Mouse (Mus musculus) liver, embryonic 13.5 days (tissue): ENCODE measurements around the gene Igfbp1. TPM values are rescaled to one million over a fixed set of nuclear protein-coding genes. Genes with fewer than 3 reads are reported as not detected.
A peak's percentile ranks its signal among the peaks of the same experiment; 100 is the strongest.

Source experiments
- ATAC-seq: fragments of 200-750 bp; cut with Nextera tagmentation; 2 replicates; pipeline ENCODE4 v1.8.0; 2017; ENCODE audit warnings: low read depth, mild to moderate bottlenecking, moderate number of reproducible peaks, moderate library complexity
- DNase-seq: peaks from one replicate; pipeline ENCODE4 v3.0.0; 2022
- H3K27ac ChIP-seq: fragments of 300-500 bp; sonication (generic); 2 replicates; pipeline ENCODE4 v1.5.1; 2015; ENCODE audit warnings: moderate library complexity, mild to moderate bottlenecking, inconsistent platforms
- H3K27me3 ChIP-seq: fragments of 300-500 bp; sonication (generic); 2 replicates; pipeline ENCODE4 v1.6.1; 2015; ENCODE audit warnings: mild to moderate bottlenecking, inconsistent platforms
- H3K36me3 ChIP-seq: fragments of 300-500 bp; sonication (generic); 2 replicates; pipeline ENCODE4 v1.6.1; 2015; ENCODE audit warnings: mild to moderate bottlenecking, inconsistent platforms
- H3K4me1 ChIP-seq: fragments of 300-500 bp; sonication (generic); replicated peaks from 2 replicates; pipeline ENCODE4 v1.6.1; 2015; ENCODE audit warnings: inconsistent platforms
- H3K4me2 ChIP-seq: fragments of 300-500 bp; sonication (generic); 2 replicates; pipeline ENCODE4 v1.6.1; 2015; ENCODE audit warnings: inconsistent platforms, mild to moderate bottlenecking, moderate library complexity
- H3K4me3 ChIP-seq: fragments of 300-500 bp; sonication (generic); replicated peaks from 2 replicates; pipeline ENCODE4 v1.5.1; 2015; ENCODE audit warnings: mild to moderate bottlenecking, inconsistent platforms
- H3K9ac ChIP-seq: fragments of 300-500 bp; sonication (generic); 2 replicates; pipeline ENCODE4 v1.6.1; 2015; ENCODE audit warnings: mild to moderate bottlenecking, inconsistent platforms
- H3K9me3 ChIP-seq: fragments of 300-500 bp; sonication (generic); replicated peaks from 2 replicates; pipeline ENCODE4 v1.6.1; 2016; ENCODE audit warnings: inconsistent platforms
- WGBS: fragments of 180-500 bp; shearing (Covaris S2); methylation state at CpG from one replicate; pipeline ENCODE4 v1.1.7; 2015; ENCODE audit not compliant: insufficient replicate concordance; 5-methylcytosine and 5-hydroxymethylcytosine counted together
- polyA plus RNA-seq: library from polyadenylated mRNA; unstranded; fragments of >200 nt; fragmentation: Nextera tagmentation; extraction: Ambion mirVana; gene quantifications from 2 replicates; pipeline ENCODE4 v1.2.1, GENCODE M21; 2015

The Igfbp1 gene
- 52.9 and 56.9 TPM in 2 replicates for polyA plus RNA-seq

DNA sequence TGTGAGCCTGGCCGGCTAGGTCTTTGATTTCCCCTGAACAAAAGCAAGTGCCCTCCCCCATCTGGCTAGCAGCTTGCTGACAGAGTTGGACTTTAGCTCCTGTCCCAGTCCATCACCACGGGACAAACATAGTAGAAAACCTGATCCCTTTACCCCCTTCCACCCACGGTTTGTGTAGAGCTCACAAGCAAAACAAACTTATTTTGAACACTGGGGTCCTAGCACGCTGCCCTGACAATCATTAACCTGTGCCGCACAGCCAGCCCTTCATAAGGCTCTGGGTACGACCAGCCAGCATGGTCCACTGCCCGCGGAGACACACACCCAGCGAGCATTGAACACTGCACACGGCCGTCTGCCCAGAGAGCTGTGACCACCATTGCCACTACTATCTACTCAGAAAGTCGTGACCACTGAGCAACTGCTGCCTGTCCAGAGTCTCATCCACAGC lies at the start of gene Igfbp1:
TSS of gene Igfbp1 (plus strand) at position 292 of the 451 bp plus-strand sequence.
- WGBS, result 59% methylated on average over 12 of the region's 12 CpGs

DNA sequence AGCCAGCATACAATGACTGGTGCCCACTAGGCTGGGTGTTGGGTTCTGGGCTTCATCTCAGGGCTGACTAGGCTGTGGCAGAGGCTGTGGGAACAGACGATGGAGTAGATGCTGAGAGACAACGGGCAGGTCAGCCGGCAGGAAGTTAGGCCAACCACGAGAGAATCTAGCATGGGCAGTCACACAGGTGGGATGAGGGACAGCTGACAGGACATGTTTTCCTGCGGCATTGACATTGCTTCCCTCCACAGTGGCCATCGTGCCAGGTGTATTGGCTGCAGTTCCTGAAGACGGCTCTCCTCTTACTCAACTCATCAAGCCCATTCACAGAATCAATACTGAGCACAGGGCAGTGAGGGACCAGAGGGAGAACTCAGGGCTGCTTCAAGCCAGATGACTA lies 49.6 kb upstream of the Igfbp1 start:
- Histone ChIP-seq H3K36me3 (no peaks in the 10 kb centered on the region), H3K27ac (no peak overlapping the region), H3K4me3 (no peak overlapping the region), H3K4me1 (peaks cover 4% of the 10 kb centered on the region; the same call in 1 of the 2 replicates), H3K4me2 (no peak overlapping the region), H3K9me3 (no peaks in the 10 kb centered on the region), H3K27me3 (no peaks in the 10 kb centered on the region), H3K9ac (no peak overlapping the region)
- DNase-seq (no peak), ATAC-seq (no peak)
- WGBS, result 64% methylated on average over 7 of the region's 7 CpGs

More for the DNA sequence above, at the start of gene Igfbp1:
- 0 out of 2 replicates have a peak, but pooled peaks cover 6% of the 10 kb centered on the region for H3K4me1 ChIP-seq
- H3K9me3 ChIP-seq, result no peaks in the 10 kb centered on the region
- DNase-seq (peak; percentile 11), ATAC-seq (peak; percentile 69)
- H3K9ac ChIP-seq, result peak within 1 kb of the TSS; percentile 56
- H3K27ac ChIP-seq, result peak within 1 kb of the TSS; percentile 74
- peak within 1 kb of the TSS; percentile 41 for H3K4me2 ChIP-seq
- H3K36me3 ChIP-seq, result no peaks in the 10 kb centered on the region
- peak within 1 kb of the TSS; percentile 51 for H3K4me3 ChIP-seq
- H3K27me3 ChIP-seq, result no peaks in the 10 kb centered on the region

DNA sequence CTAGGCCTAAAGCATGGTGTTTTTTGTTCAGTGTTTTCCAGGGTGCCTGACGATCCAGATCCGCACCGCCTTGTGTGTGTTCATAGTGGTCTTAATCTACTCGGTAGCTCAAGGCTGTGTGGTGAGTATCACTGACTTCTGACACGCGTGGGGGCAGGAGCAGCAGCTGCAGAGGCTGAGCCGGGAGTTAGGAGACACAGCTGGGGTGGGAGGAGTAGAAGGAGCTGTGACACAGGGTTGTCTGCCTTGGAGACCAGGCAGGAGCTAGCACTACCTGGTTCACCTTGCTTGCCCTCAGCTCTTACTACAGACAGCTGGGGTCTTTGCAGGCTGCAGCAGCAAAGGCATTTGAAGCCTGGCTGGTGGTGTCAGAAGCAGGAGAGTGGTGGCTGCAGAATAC lies 48.1 kb upstream of the Igfbp1 start:
- ATAC-seq (no peak), DNase-seq (no peak)
- Histone ChIP-seq H3K36me3 (no peaks in the 10 kb centered on the region), H3K4me1 (peaks cover 4% of the 10 kb centered on the region; the same call in 1 of the 2 replicates), H3K27me3 (no peaks in the 10 kb centered on the region), H3K4me3 (no peak overlapping the region), H3K9me3 (no peaks in the 10 kb centered on the region), H3K27ac (no peak overlapping the region), H3K9ac (no peak overlapping the region), H3K4me2 (no peak overlapping the region)
- 66% methylated on average over 7 of the region's 7 CpGs for WGBS

DNA sequence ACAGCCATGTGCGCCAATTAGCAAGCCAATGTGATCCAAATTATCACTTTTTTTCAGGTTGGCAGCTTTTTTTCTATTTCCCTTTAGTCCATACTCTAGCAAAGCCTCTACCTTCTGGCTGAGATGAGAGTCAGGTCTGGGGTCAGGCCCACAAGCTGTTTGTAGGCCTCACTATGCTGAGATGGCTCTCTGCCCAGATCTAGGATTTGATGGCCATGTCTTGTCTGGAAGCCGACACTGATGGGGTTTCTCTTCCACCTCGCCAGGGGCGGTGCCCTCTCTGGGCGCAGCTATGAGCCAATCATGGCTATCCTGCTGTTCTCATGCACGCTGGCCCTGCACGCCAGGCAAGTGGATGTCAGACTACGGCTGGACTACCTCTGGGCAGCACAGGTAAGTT lies 47.1 kb upstream of the Igfbp1 start:
- Histone ChIP-seq H3K36me3 (no peaks in the 10 kb centered on the region), H3K9me3 (no peaks in the 10 kb centered on the region), H3K4me2 (no peak overlapping the region), H3K4me1 (peaks cover 4% of the 10 kb centered on the region; the same call in 1 of the 2 replicates), H3K9ac (no peak overlapping the region), H3K4me3 (no peak overlapping the region), H3K27ac (no peak overlapping the region), H3K27me3 (no peaks in the 10 kb centered on the region)
- DNase-seq (no peak), ATAC-seq (no peak)
- 79% methylated on average over 8 of the region's 8 CpGs for WGBS

DNA sequence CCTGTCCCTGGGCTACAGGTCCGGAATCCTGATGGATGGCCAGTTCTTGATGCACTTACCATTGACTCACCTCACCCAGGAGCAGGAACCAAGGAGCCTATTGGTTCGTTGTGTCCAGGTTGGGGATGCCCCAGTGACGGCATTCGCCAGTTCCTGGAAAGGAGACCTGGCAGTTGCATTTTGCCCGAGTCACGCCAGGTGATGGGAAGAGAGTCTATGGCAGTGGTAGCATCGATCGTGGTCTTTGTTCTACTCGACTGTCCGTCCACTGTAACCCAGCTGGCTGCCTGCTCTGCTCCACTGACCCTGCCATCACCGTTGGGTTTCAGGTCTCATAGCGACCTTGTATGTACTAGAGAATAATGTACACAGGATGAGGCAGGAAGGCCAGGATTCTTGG lies 45.2 kb upstream of the Igfbp1 start:
- ATAC-seq, result no peak
- peak overlapping the region; percentile 66 for H3K27ac ChIP-seq
- 78% methylated on average over 12 of the region's 12 CpGs for WGBS

DNA sequence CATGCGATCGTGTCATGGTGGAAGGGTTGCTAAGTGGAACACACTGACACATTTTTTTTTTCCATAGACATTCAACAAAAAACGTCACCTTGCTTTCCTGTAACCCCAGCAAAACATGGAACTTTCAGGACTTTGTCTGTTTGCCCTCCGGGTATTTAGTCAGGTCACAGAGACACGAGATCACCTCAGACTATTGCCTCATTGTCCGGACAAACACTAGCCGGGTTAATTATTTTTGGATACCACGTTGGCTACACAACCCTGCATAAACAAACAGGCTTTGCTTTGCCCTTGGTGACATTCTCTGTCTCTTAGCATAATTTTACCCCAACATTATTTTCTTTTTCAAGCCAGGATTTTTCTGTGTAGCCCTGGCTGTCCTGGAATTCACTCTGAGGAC lies 44.5 kb upstream of the Igfbp1 start:
- ATAC-seq (peak; percentile 61), DNase-seq (no peak)
- Histone ChIP-seq H3K4me1 (peaks cover 7% of the 10 kb centered on the region; the same call in 1 of the 2 replicates), H3K4me2 (no peak overlapping the region), H3K9ac (no peak overlapping the region), H3K9me3 (no peaks in the 10 kb centered on the region), H3K36me3 (no peaks in the 10 kb centered on the region), H3K27me3 (no peaks in the 10 kb centered on the region), H3K4me3 (no peak overlapping the region), H3K27ac (peak overlapping the region; percentile 66)
- WGBS, result 65% methylated on average over 8 of the region's 8 CpGs

More for the DNA sequence above, 45.2 kb upstream of the Igfbp1 start:
- Histone ChIP-seq H3K4me3 (no peak overlapping the region), H3K4me1 (peaks cover 4% of the 10 kb centered on the region; the same call in 1 of the 2 replicates), H3K27me3 (no peaks in the 10 kb centered on the region), H3K4me2 (no peak overlapping the region), H3K9me3 (no peaks in the 10 kb centered on the region), H3K36me3 (no peaks in the 10 kb centered on the region), H3K9ac (no peak overlapping the region)
- no peak for DNase-seq

DNA sequence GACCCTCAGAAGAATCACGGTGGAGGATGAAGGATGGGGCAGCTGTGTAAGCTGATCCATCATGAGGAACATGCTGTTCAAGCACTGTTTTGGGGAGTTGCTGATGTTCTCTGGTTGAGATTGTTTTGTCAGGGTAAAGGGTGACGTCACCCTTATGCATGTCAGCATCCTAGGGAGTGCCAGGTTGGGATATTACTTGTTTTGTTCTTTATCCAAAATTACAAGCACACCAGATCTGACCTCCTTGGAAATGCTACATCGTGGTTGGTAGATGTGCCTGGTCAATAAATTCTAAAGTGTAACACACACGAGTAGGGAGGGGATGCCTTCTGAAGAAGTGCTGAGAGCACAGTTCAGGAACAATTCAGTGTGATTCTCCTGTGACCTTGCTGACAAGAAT lies 41.2 kb upstream of the Igfbp1 start:
- Histone ChIP-seq H3K27me3 (no peaks in the 10 kb centered on the region), H3K4me1 (peaks cover 19% of the 10 kb centered on the region), H3K9ac (no peak overlapping the region), H3K9me3 (no peaks in the 10 kb centered on the region), H3K4me2 (no peak overlapping the region), H3K36me3 (no peaks in the 10 kb centered on the region), H3K4me3 (no peak overlapping the region), H3K27ac (no peak overlapping the region)
- 58% methylated on average over 4 of the region's 4 CpGs for WGBS
- ATAC-seq (no peak), DNase-seq (no peak)

DNA sequence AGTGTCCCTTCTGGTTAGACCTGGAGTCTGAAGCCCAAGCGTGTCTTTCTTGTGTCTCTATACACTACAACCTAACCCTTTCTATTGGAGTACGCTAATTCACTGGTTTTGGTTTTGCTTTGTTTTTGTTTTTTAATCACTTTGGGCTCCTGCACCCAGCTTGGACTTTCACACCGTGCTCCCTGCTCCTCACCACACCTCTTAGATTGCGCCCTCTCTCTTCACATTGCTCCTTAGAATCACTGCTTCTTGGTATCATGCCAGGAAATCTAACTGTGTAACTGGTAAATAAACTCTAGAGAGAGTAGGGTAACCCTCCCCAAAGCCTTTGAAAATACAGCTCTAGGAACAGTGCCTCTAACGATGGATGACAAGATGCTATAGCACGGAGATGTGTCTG lies 39.4 kb upstream of the Igfbp1 start:
- H3K4me1 ChIP-seq, result peaks cover 16% of the 10 kb centered on the region
- H3K27me3 ChIP-seq, result no peaks in the 10 kb centered on the region
- H3K9ac ChIP-seq, result no peak overlapping the region
- no peak overlapping the region for H3K4me2 ChIP-seq
- ATAC-seq, result no peak
- no peak overlapping the region for H3K27ac ChIP-seq
- H3K36me3 ChIP-seq, result no peaks in the 10 kb centered on the region
- 65% methylated on average over 6 of the region's 6 CpGs for WGBS
- no peak overlapping the region for H3K4me3 ChIP-seq
- H3K9me3 ChIP-seq, result no peaks in the 10 kb centered on the region
- DNase-seq, result no peak

DNA sequence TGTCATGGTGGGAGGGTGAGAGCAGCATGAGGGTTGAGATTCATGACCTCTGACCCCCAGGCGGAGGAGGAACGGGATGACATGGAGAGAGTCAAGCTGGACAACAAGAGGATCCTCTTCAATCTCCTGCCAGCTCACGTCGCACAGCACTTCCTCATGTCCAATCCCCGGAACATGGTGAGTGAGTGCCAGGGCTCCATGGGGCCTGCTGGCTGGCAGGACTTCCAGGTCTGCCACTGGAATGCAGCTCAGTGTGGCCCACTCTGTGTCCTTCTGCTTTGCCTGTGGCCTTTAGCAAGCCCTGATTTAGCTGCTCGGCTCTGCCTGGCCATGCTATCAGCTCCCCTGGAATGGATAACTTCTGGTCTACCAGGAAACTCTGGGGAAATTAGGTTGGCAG lies 37.4 kb upstream of the Igfbp1 start:
- Histone ChIP-seq H3K36me3 (no peaks in the 10 kb centered on the region), H3K9me3 (no peaks in the 10 kb centered on the region), H3K4me3 (no peak overlapping the region), H3K4me1 (peaks cover 16% of the 10 kb centered on the region), H3K9ac (no peak overlapping the region), H3K27ac (peak overlapping the region; percentile 75), H3K4me2 (no peak overlapping the region), H3K27me3 (no peaks in the 10 kb centered on the region)
- 60% methylated on average over 6 of the region's 6 CpGs for WGBS
- DNase-seq (no peak), ATAC-seq (no peak)

DNA sequence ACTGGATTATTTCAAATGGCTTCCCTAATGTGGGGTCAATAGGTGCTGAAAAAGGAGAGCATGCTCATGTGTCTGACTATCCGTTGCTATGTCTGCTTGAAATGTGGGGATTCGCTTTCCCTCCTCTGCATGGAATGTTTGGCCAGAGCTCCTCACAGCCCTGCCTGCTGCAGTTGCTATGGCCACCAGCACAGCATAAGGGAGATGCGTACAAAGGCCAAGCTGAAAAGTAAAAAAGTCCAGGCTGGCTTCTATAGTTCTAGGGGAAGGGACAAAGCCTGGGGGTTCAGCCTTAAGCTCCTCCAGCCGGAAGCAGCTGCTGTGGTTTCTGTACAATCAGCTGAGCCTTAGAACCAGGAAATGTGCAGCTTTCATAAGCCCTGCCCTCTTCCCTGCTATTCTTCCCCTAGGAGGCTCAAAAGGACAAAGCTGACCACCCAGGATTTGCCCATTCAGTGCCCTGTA lies 36.9 kb upstream of the Igfbp1 start:
- peak; percentile 53 for ATAC-seq
- H3K27me3 ChIP-seq, result no peaks in the 10 kb centered on the region
- no peak overlapping the region for H3K9ac ChIP-seq
- H3K4me3 ChIP-seq, result no peak overlapping the region
- WGBS, result 39% methylated on average over 4 of the region's 4 CpGs
- peaks cover 16% of the 10 kb centered on the region for H3K4me1 ChIP-seq
- H3K9me3 ChIP-seq, result no peaks in the 10 kb centered on the region
- no peak overlapping the region for H3K4me2 ChIP-seq
- no peak for DNase-seq
- H3K27ac ChIP-seq, result peak overlapping the region; percentile 75
- no peaks in the 10 kb centered on the region for H3K36me3 ChIP-seq

DNA sequence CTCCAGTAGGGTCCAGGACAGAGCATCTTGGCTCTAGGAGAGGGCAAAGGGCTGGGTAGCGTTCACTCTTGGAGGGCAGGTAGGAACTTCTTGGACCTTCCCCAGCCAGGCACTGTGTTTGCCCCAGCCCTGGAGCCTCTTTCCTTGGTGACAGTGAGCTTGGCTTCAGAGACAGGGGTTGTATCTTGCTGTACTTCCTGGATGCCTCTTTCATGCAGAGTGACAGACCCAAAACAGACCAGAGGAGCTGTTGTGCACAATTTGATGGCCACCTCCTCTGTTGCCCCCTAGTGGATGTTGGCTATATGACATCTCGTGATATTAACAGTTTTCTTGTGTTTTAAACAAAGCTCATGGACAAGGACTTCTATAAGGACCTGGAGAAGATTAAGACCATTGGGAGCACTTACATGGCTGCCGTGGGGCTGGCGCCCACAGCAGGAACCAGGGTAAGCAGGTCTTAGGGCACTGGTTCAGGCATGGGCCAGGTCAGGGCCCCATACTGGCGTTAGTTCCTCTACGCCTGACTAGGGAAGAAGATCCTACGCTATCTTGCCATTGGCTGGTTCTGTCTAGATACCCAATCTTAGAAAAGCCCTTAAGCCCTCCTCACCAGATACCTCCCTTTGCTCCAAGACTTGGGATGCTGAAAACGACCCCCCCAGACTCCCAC lies 35.9 kb upstream of the Igfbp1 start:
- Histone ChIP-seq H3K27ac (no peak overlapping the region), H3K27me3 (no peaks in the 10 kb centered on the region), H3K4me2 (no peak overlapping the region), H3K36me3 (no peaks in the 10 kb centered on the region), H3K9ac (no peak overlapping the region), H3K9me3 (no peaks in the 10 kb centered on the region), H3K4me3 (no peak overlapping the region), H3K4me1 (peaks cover 16% of the 10 kb centered on the region)
- ATAC-seq, result no peak
- WGBS, result 60% methylated on average over 8 of the region's 8 CpGs
- DNase-seq, result no peak

DNA sequence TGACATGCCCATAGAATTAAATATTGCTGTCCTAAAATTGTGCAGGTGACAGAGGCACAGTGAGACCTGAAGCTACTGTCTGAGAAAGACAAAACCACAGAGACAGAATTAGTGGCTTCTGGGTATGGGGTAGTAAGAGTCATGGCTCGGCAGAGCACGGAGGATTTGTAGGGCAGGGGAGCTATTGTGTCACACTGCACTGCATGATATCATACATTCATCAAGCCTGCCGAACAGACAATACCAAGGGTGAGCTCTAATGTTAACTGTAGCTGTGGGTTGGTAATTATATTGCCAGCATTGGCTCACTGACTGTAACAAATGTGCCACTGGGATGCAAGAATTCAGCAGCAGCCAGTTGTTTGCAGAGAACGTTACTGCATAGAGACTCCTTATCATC lies 33.2 kb upstream of the Igfbp1 start:
- no peak for ATAC-seq
- Histone ChIP-seq H3K9ac (no peak overlapping the region), H3K27me3 (no peaks in the 10 kb centered on the region), H3K27ac (no peak overlapping the region), H3K4me2 (no peak overlapping the region), H3K4me3 (no peak overlapping the region), H3K36me3 (no peaks in the 10 kb centered on the region), H3K4me1 (peaks cover 13% of the 10 kb centered on the region), H3K9me3 (no peaks in the 10 kb centered on the region)
- WGBS, result 58% methylated on average over 4 of the region's 4 CpGs
- no peak for DNase-seq
